Mouse (Mus musculus) CD8-positive naive resting alpha-beta T cell, adult 2 months (primary cell): Measurements from ENCODE around the gene Aoc3.
A peak's percentile ranks its signal among the peaks of the same experiment; 100 is the strongest.
"Not testable (repeated sequence)": the region's sequence is repeated elsewhere in the genome, so short reads cannot be mapped to it uniquely, and the experiment has no call there.

Experiments used
- DNase-seq, 2 experiments: peaks; one replicate each; pipeline ENCODE4 v3.0.0; 2022; ENCODE audit warnings: low read depth in 2 of 2, low spot score in 2 of 2

Aoc3 gene

DNA sequence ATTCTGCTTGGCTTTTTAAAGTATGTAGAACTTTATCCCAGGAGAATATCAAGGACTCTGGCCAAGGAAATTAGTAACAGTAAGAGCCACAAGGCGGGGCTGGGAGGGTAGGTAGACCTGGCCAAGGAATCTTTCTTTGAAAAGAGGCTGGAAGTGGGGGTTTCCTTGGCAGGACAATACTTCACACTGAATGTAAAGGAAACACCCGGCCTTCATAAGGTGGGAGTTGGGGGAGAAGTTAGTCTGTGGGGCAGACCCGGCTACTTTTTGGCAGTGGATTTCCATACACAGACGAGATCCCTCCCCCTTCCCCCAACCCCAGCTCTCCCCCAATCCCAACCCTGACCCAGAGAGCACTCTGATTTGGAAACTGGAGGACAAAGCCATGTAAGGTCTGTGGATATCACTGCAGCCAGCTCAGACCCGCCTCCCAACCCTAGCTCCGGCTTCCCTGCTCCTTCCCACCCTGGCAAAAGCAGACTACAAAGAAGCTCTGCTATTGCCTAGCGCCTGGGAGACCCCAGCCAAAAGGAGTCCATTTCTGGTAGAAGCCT, at the start of gene Aoc3:
Gene Aoc3, plus strand, starts transcription at position 235 of the 554 bp plus-strand sequence.
- no peak for DNase-seq

DNA sequence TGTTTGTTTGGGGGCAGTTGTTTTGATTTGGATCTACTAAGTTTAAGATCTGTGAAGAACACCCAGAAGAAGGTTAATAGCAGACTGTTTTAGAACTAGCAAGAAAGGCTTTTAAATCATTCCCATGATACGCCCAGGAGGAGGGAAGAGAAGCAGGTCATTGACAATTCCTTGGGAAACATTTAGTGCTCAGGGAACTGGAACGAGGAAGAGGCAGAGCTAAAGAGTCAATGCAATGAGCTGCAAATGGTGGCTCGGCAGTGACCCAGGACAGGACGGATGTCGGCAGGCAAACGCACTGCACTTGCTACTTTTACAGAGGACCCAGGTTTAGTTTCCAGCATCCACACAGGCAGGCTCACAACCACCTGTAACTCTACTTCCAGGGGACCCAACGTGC, 49.6 kb upstream of the Aoc3 start:
- no peak for DNase-seq

DNA sequence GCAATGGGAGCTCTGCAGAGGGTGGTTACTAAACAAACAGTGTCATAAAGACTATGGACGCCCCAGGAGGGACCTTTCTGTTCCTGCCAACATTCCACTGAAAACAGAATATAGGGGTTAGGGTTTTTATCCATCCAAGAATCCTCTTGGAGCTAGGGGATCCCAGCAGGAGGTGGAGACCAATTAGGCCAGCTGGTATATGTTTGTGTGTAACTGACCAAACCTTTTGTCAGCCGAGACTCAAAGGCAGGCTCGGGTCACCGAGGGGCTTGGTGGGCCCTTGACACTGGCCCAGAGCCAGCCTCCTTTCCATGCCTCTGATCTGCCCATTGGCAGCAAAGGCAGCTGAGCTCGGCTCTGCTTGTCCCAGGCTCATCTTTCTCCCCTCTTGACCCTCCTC, 47.5 kb upstream of the Aoc3 start:
- no peak for DNase-seq

DNA sequence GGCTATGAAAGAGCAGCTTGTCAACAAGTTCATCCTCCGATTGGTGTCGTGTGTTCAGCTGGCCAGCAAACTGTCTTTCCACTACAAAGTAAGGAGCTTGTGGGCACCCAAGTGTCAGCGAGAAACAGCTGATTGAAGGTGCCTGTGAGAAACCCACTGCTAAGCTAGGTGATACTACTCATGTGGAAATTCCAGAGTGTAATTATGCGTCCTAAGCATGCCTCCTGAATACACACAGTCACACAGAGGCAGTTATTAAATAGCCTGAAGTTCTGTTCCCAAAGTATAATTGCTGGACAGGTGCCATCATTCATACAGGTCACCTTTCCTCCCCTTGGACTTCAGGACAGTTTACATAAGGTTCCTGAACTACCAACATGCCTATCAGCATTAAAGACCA, 46.6 kb upstream of the Aoc3 start:
- no peak for DNase-seq

DNA sequence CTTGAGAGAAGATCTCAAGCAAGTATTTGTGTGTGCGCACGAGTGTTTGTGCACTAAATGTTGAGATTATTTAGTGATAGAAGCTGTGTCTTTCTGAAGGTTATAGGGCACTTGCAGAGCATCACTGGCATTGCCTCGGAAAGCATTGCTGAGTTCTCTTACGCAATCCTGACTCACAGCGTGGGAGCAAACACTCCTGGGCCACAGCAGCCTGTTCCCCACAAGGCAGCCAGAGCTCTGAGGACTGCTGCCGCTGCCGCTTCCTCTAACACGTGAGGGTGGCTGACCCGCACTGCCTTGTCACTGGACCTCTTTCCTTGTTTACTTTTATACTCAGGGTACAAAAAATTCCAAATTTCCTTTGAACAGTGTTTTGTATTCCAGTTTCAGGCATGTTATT, 43.1 kb upstream of the Aoc3 start:
- DNase-seq, result no peak

DNA sequence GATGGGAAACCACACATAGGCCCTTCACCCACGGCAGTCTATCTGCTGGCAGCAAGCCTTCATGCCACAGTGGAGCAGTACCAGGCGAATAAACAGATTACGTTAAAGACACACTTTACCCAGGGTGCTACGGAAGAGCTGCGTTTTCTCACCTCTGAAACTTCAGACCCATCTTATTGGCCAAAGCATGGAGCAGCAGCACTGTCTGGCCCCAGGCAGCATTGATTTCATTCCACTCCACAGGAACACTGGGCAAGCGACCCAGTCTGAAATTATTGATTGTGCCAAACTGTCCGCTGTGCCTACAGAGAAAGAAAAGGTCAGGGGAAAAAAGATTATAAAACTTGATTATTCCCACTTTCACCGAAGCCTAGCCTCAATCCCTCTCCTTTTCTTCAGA, 39.2 kb upstream of the Aoc3 start:
- DNase-seq, result no peak

DNA sequence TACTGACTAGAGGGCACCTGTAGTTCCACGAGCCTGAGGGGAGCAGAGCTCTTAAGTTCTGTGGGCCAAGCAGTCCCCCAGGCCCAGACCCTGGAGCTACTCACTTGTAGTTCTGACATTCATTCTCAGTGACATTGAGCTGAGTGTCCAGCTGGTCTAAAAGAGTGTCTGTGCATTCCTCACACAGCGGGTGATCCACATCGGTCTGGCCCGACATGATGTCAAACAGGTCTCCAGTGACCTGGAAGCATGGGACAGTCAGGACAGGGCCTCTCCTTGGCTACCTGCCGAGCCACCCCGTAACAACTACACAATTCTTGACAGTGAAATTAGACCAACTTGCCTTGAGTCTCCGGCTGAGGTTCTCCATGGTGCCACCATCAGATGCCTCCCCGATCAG, 35.2 kb upstream of the Aoc3 start:
- DNase-seq, result no peak

DNA sequence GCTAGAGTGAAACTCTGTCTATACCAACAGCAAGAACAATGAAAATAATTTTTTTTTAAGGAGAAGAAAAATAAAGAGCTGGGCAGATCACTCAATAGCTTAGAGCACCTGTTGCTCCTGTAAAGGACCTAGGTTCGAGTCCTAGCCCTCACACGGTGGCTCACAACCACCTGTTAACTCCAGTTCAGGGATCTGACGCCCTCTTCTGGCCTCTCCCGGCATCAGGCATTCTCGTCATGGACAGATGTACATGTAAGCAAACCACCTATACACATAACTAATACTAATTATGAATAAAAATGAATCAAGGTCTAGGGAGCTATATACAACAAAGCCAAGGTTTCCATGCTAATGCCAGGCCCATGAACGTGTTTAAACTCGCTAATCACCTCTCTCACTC, 29.5 kb upstream of the Aoc3 start:
- no peak for DNase-seq

DNA sequence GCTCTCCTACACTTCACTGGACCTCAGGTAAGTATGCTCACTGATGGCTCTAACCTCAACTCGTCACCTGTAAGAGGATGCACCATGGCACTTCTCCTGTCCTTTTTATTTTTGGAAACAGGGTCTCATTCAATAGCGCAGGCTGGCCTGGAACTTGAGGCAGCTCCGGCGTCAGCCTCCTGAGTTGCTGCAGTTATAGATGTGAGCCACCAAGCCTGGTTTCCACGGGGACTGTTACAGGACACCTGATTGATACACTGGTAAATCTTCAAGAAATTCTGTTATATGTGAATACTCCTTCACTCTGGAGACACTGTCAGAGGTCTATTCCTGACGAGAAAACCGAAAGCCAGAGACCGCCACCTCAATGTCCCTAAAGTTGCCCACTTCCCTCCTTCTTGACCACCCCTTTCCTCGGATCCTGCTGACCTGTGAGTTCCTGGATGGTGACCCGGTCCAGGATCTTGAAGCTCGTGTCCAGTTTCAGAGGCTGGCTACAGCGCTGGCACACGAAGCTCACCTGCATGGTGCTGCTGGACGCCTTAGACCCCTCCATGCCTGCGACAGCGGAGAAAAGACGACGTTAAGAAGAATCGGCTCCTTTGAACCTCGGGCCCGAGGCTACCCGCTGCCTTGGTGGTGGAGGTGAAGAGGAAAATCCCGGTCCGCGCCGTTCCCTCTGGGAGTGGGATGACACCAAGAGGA, 29.0 kb upstream of the Aoc3 start:
- DNase-seq, result no peak

DNA sequence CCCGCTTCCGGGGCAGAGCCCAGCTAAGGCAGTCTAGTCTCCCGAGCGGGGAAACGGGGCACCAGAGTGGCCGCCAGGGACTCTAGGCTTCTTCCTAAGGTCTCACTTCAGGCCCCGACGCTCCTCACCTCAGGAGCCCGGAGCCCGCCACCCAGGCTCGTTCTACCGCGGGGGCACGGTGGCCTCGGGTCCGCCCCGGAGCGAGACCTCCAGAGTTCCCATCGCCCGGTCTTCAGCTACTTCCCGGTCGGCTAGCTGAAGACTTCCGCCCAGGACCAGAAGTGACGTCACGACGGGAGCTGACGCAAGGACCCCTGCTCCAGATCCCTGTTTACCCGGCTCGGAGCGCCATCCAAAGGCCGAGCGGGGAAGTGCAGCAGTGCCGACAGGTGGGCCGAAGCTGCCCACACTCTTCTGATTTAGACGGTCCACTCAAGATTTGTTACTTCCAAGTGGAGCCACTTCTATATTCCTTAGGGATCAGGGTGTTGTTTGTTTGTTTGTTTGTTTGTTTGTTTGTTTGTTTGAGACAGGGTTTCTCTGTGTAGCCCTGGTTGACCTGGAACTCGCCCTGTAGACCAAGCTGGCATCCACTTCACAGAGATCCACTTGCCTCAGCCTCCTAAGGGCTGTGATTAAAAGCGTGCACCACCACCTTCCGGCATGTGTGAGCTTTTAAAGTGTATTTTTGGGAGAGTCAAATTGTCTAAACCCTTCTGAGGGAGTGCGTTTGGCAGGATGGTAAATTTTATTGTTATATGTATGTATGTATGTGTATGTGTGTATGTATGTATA, 28.2 kb upstream of the Aoc3 start, which contains the start of gene Becn1:
Gene Becn1, minus strand, starts transcription at position 283 of the 795 bp plus-strand sequence.
- DNase-seq, result peak; percentile 91 to 94

DNA sequence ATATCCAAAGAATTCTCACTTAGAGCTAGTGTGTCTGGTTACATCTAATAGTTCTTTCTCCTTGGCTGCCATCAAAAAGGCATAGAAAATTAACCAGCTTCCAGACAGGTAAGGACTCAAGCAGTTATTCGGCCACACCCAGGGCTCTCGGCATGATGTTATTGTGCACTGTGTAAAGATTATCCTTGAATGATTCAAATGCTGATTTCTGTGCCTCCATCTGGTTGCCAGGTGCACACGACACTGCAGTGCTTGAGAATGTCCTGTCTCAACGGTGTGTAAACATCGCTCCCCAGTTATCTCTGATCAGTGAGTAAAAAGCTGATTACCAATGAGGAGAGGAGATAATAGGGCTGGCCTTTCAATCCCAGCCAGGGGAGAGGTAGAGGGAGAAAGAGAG, 22.7 kb upstream of the Aoc3 start:
- DNase-seq, result no peak

DNA sequence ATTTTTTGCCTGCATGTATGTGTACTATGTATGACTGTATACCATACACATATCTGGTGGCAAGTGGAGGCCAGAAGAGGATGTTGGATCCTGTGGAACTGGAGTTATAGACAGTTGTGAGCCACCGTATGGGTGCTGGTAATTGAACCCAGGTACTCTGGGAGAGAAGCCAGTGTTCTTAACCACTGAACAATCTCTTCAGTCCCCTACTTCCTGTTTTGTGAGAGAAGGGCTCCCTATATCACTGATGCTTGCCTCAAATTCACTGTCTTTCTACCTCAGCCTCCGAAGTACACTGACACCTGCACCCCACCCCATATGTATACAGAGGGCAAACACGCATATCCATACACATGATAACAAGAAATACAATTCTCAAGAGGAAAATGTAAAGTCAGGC, 19.3 kb upstream of the Aoc3 start:
- DNase-seq, result no peak

DNA sequence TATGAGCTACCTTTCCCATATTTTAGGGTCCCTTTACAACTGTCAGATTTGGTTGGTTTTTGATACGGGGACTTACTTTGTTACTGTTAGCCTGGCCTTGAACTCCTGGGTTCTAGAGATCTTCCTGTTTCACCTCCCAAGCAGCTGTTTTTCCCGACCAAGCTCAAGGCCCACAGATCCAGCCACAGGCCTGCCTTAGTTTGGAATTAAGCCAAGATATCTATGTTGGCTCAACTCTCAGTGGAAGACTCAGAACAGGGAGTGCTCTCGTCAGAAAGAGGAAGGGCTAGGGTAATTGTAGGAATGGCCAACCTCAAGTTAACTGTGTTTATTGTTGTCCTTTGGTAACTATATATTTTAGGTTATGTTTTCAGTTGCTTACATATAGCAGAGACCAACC, 18.3 kb upstream of the Aoc3 start:
- DNase-seq, result no peak

DNA sequence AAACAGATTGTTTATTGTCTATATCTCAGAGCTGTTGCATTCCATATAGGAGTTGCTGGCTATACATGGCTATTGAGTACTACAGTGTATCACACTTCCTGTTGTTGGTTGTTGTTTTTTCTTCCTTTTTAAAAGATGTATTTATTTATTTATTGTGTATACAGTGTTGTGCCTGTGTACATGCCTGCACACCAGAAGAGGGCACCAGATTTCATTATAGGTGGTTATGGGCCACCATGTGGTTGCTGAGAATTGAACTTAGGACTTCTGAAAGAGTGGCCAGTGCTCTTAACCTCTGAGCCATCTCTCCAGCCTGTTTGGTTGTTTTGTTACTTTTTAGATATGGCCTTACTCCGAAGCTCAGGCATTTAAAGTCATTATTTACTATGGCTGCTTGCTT, 15.8 kb upstream of the Aoc3 start:
- DNase-seq, result no peak

DNA sequence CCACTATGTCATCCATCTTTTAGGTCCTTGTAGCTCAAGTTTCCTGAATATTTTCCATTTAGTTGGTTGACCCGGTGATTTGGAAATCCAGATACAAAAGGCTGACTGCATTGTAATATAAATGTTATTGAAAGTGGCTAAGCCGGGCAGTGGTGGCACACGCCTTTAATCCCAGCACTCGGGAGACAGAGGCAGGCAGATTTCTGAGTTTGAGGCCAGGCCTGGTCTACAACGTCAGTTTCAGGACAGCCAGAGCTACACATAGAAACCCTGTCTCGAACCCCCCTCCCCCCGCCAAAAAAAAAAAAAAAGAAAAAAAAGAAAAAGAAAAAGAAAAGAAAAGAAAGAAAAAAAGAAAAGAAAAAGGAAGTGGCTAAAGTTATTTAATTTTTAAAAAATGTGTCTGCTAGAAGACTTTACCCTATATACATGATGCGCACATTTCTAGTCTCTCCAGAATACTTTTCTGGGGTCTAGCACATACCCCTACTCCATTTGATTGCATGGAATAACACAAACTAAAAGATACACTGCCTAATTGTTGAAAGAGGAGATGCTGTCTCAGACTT, 15.2 kb upstream of the Aoc3 start:
- no peak for DNase-seq

DNA sequence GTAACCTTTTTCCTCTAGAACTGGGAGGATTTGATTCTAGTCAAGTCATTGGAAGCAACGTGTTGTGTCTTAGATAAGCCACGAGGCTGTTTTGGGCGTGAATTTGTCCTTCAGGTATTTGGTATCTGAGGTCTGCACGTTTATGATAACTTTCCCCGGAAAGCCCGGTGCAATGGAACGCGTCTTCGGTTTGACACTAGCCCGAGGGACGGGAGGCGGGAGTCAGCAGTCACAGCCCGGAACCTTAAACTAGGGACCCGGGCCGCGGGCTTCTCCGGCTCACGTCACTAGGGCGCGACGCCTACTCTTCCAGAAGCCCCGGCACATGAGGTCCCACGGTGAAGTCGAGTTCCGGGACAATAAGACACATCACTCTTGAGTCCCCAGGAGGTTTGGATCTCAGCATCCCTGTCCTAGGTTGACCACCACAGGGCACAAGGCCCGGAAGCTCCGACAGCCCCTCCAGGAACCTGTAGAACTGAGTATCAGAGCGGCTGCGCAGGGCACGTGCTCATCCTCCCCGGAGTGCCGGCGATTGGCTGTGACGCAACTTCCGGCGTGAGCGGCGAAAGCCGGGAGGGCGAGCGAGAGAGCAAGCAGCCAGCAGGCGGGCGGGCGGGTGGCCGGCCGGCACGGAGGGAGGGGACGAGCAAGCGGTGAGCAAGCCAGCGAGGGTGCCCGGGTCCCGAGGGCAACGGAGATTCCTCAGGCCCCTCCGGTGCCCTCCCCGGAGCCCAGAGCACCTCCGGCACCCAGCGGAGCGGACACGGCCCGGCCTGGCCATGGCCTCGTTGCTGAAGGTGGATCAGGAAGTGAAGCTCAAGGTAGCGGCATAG, 14.5 kb upstream of the Aoc3 start, which contains the start of gene Psme3:
Gene Psme3, plus strand, starts transcription at position 549 of the 836 bp plus-strand sequence.
- peak; percentile 76 to 82 for DNase-seq

DNA sequence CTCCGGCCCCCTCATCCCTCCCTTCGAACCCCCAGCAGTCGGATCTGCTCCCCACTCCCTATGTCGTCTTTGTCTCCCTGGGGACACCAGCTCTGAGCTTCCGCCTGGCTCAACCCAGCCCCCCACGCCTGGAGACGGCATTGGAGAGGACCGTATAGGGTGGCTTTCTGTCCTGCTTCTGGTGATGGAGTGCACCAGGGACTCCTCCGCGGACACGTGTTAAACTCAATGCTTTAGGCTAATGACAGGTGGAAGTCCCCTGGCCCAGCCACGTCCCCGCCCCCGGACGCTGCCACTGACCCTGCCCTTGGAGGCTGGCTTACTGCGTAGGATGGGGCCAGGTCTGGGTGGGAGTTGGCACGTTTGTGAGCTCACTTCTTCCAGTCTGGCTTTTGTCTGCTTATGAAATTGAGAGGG, 13.9 kb upstream of the Aoc3 start:
- no peak for DNase-seq

DNA sequence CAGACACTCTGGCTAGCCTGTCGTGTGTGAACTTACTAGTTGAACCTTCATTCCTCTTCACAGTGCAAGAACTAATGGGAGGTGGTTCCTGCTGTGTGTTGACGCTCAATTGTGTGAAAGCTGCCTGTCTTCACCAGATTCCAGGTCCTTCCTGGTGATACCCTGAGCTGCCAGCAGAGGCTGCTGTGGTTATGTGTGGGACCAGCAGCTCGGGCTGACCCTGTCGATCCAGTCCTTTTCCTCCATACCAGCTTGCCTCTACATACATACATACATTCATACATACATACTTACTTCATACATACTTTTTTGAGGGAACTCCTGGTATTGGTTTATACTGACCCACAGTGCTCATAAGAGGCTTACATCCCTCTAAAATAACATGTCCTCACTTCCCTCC, 6.8 kb upstream of the Aoc3 start:
- peak; percentile 23 to 40 for DNase-seq

DNA sequence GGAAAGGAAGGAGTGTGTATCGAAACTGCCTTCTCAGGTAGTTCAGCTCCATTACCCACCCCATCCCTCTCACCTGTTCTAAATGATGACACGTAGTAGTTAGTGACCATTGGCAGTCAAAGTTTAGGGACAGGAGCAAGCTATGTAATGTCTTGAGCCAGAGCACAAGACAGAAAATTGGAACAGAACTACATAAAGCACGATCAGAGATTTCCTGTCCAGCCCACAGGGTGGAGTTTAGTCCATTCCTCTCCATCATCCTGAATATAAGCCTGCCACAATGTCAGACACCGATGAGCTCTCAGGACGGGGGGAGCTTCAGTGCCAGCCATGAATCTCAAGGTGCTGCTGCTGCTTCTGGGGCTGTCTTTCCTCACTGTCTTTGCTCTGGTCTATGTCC, 5.6 kb upstream of the Aoc3 start, which contains the start of gene Aoc2:
Gene Aoc2, plus strand, starts transcription at position 301 of the 400 bp plus-strand sequence.
- no peak for DNase-seq

DNA sequence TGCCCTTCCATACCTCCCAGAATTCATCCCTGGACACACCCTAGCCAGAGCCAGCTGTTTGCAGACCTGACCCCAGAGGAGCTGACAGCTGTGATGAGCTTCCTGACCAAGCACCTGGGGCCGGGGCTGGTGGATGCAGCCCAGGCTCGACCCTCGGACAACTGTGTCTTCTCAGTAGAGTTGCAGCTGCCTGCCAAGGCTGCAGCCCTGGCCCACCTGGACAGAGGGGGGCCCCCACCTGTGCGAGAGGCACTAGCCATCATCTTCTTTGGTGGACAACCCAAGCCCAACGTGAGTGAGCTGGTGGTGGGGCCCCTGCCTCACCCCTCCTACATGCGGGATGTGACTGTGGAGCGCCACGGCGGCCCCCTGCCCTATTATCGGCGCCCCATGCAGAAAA, 5.2 kb upstream of the Aoc3 start:
- not testable (repeated sequence) for DNase-seq

DNA sequence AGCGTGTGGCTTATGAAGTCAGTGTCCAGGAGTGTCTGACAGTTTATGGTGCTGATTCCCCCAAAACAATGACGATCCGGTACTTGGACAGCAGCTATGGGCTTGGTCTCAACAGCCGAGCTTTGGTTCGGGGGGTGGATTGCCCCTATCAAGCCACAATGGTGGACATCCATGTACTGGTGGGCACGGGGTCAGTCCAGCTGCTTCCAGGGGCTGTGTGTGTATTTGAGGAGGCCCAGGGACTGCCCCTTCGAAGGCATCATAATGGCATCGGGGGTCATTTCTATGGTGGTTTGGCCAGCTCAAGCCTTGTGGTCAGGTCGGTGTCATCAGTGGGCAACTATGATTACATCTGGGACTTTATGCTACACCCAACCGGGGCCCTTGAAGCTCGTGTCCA, 4.3 kb upstream of the Aoc3 start:
- no peak for DNase-seq
